Mouse (Mus musculus): ENCODE data around the gene Prdx2. TPM values are rescaled to one million over a fixed set of nuclear protein-coding genes. Genes with fewer than 3 reads are reported as not detected.

Gene Prdx2
- polyA plus RNA-seq, 1 experiment from 2014 or later = 313 TPM

DNA sequence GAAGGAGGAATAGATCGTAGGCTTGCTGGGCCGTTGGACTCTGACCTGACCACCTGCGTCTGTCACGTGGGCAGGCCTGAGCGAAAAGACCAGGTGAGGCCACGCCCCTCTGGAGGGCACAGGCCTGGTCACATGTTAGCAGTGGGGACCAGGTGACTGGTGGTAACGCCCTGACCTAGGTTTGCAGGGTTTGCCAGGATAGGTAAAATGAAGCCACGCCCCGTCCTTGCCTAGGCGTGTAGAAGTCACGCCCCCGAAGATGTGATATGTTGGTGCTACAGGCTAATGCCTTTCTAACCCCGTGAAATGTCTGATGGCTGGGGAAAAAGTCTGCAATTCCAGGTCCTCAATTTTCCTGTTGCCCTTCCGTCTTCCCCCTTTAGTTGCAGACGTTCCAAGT is 21.4 kb downstream of the Prdx2 start:
- H3K36me3 ChIP-seq (ENCODE audit: control insufficient read depth, insufficient read depth) = peaks cover 16% of the 10 kb centered on the region; the same call in 1 of the 2 replicates
- H3K9ac ChIP-seq (ENCODE audit: low read depth, low read length) = peak overlapping the region; percentile 38; the same call in 1 of the 2 replicates
- H3K4me1 ChIP-seq (replicated peaks; ENCODE audit: control insufficient read depth, insufficient read depth, low read length) = 0 out of 2 replicates have a peak, but pooled peaks cover 4% of the 10 kb centered on the region
- H3K9me3 ChIP-seq (ENCODE audit: control insufficient read depth) = no peaks in the 10 kb centered on the region
- H3K27ac ChIP-seq (ENCODE audit: low read depth, low read length) = peak overlapping the region; percentile 89
- peak overlapping the region; percentile 40 for H3K4me3 ChIP-seq (ENCODE audit: low read depth, low read length)
- TF ChIP-seq CTCF (IDR thresholded peaks at IDR 0.05; ENCODE audit: low read depth) = no peak
- H3K4me2 ChIP-seq (replicated peaks; ENCODE audit: low read depth) = peak overlapping the region; percentile 68
- WGBS = under 1% methylated on average over 15 of the region's 15 CpGs
- ATAC-seq = peak; percentile 81
- H3K27me3 ChIP-seq (replicated peaks; ENCODE audit: control insufficient read depth, insufficient read depth, low read length) = no peaks in the 10 kb centered on the region

DNA sequence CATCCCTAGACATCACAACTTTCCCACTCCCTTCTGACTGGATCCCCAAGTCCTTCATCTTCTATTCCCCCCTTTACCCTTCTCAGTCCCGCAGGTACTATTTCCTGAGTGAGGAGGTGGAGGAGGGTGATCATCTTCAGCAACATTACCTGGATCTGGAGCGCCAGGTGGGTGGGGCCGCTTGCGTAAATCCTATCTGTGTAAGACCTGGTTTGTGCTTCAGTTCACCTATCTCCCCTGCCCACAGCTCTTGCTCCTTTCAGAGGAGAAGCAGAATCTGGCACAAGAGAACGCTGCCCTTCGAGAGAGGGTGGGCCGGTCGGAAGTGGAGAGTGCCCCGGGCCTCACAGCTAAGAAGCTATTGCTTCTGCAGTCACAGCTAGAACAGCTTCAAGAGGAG is 25.0 kb downstream of the Prdx2 start:
- peaks cover 31% of the 10 kb centered on the region; the same call in 1 of the 2 replicates for H3K36me3 ChIP-seq (ENCODE audit: control insufficient read depth, insufficient read depth)
- no peak for ATAC-seq
- H3K4me1 ChIP-seq (replicated peaks; ENCODE audit: control insufficient read depth, insufficient read depth, low read length) = no peaks in the 10 kb centered on the region
- no peaks in the 10 kb centered on the region for H3K9me3 ChIP-seq (ENCODE audit: control insufficient read depth)
- TF ChIP-seq CTCF (IDR thresholded peaks at IDR 0.05; ENCODE audit: low read depth) = no peak
- H3K9ac ChIP-seq (ENCODE audit: low read depth, low read length) = no peak overlapping the region
- H3K4me3 ChIP-seq (ENCODE audit: low read depth, low read length) = no peak overlapping the region
- WGBS = 54% methylated on average over 9 of the region's 9 CpGs
- no peaks in the 10 kb centered on the region for H3K27me3 ChIP-seq (replicated peaks; ENCODE audit: control insufficient read depth, insufficient read depth, low read length)
- peak overlapping the region; percentile 30 for H3K4me2 ChIP-seq (replicated peaks; ENCODE audit: low read depth)
- H3K27ac ChIP-seq (ENCODE audit: low read depth, low read length) = no peak overlapping the region

DNA sequence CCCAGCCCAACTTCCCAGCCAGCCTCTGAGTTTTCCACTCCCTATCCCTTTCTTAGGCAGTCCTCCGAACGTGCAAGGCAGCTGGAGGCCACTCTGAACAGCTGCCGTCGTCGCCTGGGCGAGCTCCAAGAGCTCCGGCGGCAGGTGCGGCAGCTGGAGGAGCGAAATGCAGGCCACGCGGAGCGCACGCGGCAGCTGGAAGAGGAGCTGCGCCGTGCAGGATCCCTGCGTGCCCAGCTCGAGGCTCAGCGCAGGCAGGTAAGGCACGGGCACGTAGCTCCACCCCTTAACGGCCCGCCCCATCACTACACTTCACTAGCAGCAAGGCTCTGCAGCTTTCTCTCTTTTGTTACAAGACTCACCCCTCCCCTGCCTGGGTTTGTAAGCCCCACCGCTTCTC is 26.3 kb downstream of the Prdx2 start:
- no peak overlapping the region for H3K9ac ChIP-seq (ENCODE audit: low read depth, low read length)
- H3K27me3 ChIP-seq (replicated peaks; ENCODE audit: control insufficient read depth, insufficient read depth, low read length) = no peaks in the 10 kb centered on the region
- TF ChIP-seq CTCF (IDR thresholded peaks at IDR 0.05; ENCODE audit: low read depth) = no peak
- H3K27ac ChIP-seq (ENCODE audit: low read depth, low read length) = no peak overlapping the region
- no peak overlapping the region for H3K4me2 ChIP-seq (replicated peaks; ENCODE audit: low read depth)
- peaks cover 31% of the 10 kb centered on the region; the same call in 1 of the 2 replicates for H3K36me3 ChIP-seq (ENCODE audit: control insufficient read depth, insufficient read depth)
- no peak for ATAC-seq
- H3K9me3 ChIP-seq (ENCODE audit: control insufficient read depth) = no peaks in the 10 kb centered on the region
- no peak overlapping the region for H3K4me3 ChIP-seq (ENCODE audit: low read depth, low read length)
- no peaks in the 10 kb centered on the region for H3K4me1 ChIP-seq (replicated peaks; ENCODE audit: control insufficient read depth, insufficient read depth, low read length)
- WGBS = 49% methylated on average over 25 of the region's 25 CpGs

DNA sequence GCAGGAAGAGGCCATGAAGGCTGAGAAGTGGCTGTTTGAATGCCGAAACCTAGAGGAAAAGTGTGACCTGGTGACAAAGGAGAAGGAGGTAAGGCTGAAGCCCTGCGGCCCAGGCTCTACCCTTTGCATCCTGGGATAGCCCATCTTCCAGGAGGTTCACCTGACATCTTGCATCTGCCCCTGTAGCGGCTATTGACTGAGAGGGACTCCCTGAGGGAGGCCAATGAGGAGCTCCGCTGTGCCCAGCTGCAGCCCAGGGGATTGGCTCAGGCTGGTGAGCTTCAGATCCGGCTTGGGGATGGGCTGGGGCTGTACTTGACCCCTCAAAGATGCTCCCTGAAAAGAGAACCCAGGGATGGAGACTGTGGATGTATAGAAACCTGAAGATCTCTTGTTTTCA is 27.6 kb downstream of the Prdx2 start:
- H3K9ac ChIP-seq (ENCODE audit: low read depth, low read length) = no peak overlapping the region
- no peak overlapping the region for H3K27ac ChIP-seq (ENCODE audit: low read depth, low read length)
- no peaks in the 10 kb centered on the region for H3K27me3 ChIP-seq (replicated peaks; ENCODE audit: control insufficient read depth, insufficient read depth, low read length)
- no peak overlapping the region for H3K4me2 ChIP-seq (replicated peaks; ENCODE audit: low read depth)
- TF ChIP-seq CTCF (IDR thresholded peaks at IDR 0.05; ENCODE audit: low read depth) = no peak
- H3K4me3 ChIP-seq (ENCODE audit: low read depth, low read length) = no peak overlapping the region
- ATAC-seq = no peak
- H3K4me1 ChIP-seq (replicated peaks; ENCODE audit: control insufficient read depth, insufficient read depth, low read length) = no peaks in the 10 kb centered on the region
- H3K36me3 ChIP-seq (ENCODE audit: control insufficient read depth, insufficient read depth) = peaks cover 31% of the 10 kb centered on the region
- WGBS = 89% methylated on average over 5 of the region's 5 CpGs
- no peaks in the 10 kb centered on the region for H3K9me3 ChIP-seq (ENCODE audit: control insufficient read depth)

DNA sequence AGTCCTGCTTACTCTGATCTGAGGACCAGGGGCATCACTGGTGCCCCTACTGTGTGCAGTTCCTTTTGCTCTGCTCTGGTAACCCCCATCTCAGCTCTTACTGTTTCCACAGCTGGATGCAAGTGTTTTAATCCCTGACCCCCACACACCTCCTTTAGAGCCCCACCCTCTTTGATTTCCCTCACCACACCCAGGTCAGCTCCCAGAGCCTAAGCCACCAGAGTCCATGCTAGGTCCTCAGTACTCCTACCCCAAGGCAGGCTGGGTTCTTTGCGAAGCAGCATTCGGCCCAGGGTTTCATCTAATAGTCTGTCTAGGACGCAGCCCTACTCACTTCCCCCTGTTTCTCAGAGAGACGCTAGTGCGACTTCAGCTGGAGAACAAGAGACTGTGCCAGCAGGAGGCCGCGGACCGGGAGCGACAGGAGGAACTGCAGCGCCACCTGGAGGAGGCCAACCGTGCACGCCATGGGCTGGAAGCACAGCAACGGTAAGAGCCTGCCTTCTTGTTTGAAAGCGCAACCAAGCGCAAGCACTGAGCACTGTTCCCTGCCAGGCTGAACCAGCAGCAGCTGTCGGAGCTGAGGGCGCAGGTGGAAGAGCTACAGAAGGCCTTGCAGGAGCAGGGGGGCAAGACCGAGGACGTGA is 28.4 kb downstream of the Prdx2 start:
- WGBS = 14% methylated on average over 19 of the region's 19 CpGs
- Histone ChIP-seq H3K27ac (ENCODE audit: low read depth, low read length) (no peak overlapping the region; the same call in 1 of the 2 replicates), H3K27me3 (replicated peaks; ENCODE audit: control insufficient read depth, insufficient read depth, low read length) (no peaks in the 10 kb centered on the region), H3K4me2 (replicated peaks; ENCODE audit: low read depth) (no peak overlapping the region), H3K4me1 (replicated peaks; ENCODE audit: control insufficient read depth, insufficient read depth, low read length) (no peaks in the 10 kb centered on the region), H3K9ac (ENCODE audit: low read depth, low read length) (no peak overlapping the region), H3K9me3 (ENCODE audit: control insufficient read depth) (no peaks in the 10 kb centered on the region), H3K4me3 (ENCODE audit: low read depth, low read length) (no peak overlapping the region), H3K36me3 (ENCODE audit: control insufficient read depth, insufficient read depth) (peaks cover 34% of the 10 kb centered on the region)
- peak; percentile 98 for TF ChIP-seq CTCF (IDR thresholded peaks at IDR 0.05; ENCODE audit: low read depth)
- ATAC-seq = peak; percentile 55

DNA sequence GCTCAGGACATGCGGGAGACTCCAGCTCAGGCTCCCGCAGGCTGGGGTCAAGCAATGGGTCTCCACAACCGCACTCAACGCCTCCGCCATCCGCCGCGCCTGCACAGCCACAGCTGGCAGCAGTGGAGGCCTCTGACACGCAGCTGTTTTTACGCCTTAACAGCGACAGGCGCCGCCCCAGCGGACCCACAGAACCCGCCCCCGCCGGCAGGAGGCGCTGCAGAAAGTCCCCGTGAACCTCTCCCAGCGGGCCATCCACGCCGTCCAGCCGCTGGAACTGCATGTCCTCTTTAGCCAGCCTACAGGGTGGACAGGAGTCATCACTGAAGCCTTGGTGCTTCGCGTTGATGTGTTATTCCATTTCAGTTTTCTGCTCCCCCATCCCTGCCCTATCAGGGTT is 38.3 kb downstream of the Prdx2 start:
- H3K36me3 ChIP-seq (ENCODE audit: control insufficient read depth, insufficient read depth) = peaks cover 3% of the 10 kb centered on the region; the same call in 1 of the 2 replicates
- 16% methylated on average over 25 of the region's 25 CpGs for WGBS
- no peak overlapping the region for H3K4me2 ChIP-seq (replicated peaks; ENCODE audit: low read depth)
- ATAC-seq = no peak
- H3K9ac ChIP-seq (ENCODE audit: low read depth, low read length) = no peak overlapping the region
- no peaks in the 10 kb centered on the region for H3K9me3 ChIP-seq (ENCODE audit: control insufficient read depth)
- no peaks in the 10 kb centered on the region for H3K4me1 ChIP-seq (replicated peaks; ENCODE audit: control insufficient read depth, insufficient read depth, low read length)
- TF ChIP-seq CTCF (IDR thresholded peaks at IDR 0.05; ENCODE audit: low read depth) = peak; percentile 72
- H3K4me3 ChIP-seq (ENCODE audit: low read depth, low read length) = no peak overlapping the region
- peaks cover 31% of the 10 kb centered on the region for H3K27me3 ChIP-seq (replicated peaks; ENCODE audit: control insufficient read depth, insufficient read depth, low read length)
- no peak overlapping the region for H3K27ac ChIP-seq (ENCODE audit: low read depth, low read length)
